Mouse (Mus musculus) frontal cortex, postnatal 36 days (tissue): ENCODE results near the gene Plac1.

Experiments used
- DNase-seq, 2 experiments: peaks; one replicate each; pipeline ENCODE4 v3.0.0; 2022; ENCODE audit warnings: low spot score in 2 of 2

Plac1 gene

DNA sequence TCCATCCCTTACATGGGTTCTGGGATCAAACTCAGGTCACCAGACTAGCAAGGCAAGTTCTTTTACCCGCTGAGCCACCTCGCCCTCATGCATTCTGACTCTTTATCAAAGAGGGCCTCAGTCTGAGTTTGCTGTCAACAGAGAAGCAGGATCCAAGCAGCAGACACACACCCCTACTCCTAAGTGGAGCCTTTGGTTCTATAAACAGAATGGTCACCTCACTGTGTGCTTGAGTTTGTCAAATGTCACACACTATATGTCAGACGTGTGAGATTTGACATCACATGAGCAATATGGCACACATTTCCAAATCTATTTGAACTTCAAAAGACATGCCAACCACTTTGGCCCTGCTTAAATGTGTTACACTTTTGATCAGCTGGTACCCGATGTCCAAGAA is 42.2 kb downstream of the Plac1 start:
- DNase-seq = no peak

DNA sequence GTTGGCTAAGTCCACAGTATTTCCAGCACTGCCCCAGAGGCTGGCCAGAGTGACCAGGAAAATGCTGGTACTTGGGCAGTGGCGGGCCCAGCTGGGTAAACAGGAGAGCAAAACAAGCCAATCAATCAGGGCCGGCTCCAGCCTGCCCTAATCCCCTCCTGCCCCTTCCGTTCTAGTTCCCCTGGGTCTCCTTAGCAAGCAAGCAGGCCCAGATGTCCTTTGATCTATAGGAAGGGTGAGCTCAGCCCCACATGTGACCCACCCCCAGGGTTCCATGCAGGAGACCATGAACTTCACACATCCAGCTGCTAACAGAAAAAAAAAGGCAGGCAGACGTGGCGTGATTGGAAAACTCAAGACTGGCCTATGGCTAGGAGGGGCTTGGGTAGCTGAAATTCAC is 43.5 kb downstream of the Plac1 start:
- no peak for DNase-seq

DNA sequence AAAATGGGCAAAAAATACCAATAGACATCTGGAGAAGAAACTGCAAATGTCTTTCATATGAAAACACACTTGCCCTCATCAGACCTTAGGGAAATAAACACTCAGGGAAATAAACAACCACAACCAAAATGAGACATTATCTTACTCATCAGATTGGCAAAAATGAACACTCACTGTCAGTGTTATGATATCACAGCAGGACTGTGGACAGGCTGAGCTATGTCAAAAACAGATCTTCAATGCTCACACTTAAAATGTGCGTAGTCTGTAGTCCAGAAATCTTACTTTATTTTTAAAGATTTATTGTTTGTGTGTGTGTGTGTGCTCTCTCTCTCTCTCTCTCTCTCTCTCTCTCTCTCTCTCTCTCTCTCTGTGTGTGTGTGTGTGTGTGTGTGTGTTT is 51.2 kb downstream of the Plac1 start:
- DNase-seq = no peak

DNA sequence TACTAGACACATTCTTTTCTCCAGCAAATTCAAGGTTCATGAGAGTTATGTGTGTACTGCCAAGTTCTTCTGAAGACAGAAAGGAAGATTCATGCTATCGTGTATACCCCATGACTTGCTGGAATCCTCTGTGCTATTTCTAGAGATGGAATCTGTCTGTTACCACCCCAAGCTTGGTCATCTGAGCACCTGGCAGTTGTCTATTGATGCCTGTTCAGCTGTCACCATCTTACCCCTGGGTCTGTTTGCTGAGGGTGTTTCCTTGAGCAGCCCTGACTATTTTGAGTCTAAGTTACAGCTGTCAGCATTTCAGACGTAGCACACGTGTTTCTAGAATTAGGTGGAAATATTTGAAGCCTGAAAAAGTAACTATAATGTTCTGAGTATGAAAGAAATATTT is 60.1 kb downstream of the Plac1 start:
- no peak for DNase-seq

DNA sequence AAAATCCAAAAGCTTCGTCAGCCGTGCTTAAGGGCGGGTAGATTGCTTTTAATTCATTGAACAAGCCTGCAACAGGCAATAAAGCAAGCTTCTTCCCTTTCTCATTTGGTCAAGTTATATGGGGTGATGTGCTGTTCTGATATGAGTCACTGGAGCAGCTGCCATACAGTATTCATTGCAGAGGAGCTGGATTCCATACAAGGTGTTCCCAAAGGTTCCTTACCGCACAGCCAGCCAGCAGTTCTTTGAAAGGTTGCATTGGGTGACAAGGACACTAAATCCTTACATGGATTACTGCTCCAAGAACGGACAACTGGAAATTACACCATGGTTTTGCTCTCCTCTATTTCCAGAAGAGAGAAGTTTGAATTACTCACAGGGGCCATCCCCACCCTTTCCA is 63.6 kb downstream of the Plac1 start:
- DNase-seq = no peak

DNA sequence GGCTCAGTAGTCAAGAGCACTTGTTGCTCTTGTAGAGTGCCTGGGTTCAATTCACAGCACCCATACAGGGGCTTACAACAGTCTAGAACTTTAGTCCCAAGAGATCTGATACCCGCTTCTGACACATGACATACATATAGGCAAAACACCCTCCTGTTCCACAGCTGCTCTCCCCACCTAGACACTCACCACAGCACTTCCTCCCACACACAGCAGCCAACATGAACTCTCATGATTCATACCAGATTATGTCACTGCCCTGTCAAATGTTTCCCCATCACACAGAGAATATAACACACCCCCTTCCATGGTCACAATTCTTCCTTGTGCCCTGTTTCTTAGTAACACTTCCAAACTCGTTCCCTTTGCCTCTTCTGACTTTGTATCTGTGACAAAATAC is 71.3 kb downstream of the Plac1 start:
- no peak for DNase-seq

DNA sequence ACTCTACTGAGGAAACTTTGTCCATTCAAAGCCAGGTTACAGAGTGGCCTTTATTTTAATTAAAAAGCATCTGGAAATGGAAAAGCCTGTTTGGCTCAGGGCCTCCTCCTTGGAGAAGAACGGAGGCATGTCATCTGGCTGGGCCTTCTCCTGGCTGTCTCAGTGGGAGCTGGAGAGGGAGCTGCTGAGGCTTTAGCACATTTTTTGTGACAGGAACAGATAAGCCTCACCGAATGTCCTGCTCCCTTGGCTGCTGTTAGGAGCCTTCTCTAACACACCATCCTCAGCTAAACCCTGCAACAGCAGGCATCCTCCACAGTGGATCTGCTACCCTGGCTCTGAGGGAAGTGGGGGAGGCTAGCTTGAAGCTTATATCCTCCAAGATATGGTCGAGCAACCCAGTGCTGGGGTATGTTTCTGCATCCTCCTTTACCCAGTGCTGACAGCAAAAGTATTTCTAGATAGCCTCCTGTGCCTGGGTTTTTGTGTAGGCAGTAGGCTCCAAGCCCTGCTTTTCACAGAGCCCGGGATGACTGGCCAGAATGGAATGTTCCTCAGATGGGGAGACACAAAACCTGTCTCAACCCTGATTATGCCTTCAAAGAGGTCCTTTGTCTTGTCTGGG is 72.9 kb downstream of the Plac1 start:
- peak in 1 of 2 experiments; percentile 1 for DNase-seq

DNA sequence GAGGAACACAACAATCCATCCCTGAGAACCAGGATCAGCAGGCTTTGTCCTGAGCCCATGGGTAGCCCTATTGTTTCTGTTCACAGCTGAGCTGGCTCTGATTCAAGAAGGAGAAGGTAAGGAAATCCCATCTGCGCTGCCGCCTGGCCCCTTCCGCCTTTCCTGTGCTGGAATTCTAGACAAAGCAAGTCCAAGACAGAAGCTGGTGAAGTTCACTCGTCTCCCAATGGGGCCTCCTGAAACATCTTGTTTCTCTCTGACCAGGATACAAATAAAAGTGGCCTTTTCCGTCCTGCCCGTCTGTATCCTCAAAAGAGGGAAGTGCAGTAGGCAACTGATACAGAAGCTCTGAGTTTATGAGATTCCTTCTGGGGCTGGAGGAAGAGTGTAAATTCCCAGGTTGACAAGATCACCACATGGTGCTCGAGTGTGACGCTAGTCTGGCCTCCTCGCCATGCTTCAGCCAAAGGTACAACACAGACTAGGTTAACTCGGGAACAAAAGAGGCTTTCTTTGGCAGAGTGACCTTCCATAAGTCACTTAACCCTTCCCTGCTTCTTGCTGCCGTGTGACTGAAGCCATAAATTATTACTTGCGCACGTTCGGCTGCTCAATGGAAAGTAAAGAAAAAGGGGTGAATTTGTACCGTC is 73.5 kb downstream of the Plac1 start:
- DNase-seq = no peak

DNA sequence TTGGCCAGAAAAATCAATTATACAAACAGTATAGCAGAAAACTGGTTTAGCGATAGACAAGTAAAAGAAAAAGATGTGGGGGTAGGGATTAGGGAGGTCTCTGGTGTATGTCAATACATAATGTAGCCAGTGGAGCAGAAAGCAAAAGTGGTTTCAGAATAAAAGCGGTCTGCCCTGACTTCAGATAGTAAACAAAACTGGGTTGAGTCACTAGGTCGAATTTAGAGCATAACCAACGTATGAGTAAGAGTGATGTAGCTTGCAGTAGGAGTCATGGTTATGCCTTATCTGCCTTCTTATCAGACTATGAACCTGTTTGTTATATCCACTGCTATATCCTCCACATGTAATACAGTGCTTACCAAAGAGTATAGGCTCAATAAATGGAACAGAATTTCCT is 77.3 kb downstream of the Plac1 start:
- DNase-seq = no peak

DNA sequence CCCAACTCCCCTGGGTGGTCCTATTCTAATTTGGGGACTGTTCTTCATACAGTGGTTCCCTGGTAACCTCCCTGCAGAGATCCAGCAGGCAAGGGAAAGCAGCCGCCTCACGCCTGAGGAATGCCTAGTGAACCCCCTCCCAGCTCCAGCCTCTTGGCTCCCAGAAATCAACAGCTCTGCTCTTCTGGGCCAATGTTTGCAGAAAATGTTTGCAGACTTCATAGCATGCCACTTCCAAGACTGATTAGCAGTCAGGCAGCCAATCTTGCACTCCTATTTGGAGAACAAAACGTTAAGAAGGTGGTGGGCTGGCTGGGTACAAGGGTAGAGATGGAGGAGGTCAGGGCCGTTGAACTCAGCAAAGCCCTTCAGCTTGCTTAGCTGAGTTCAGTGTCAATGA is 78.3 kb downstream of the Plac1 start:
- no peak for DNase-seq

DNA sequence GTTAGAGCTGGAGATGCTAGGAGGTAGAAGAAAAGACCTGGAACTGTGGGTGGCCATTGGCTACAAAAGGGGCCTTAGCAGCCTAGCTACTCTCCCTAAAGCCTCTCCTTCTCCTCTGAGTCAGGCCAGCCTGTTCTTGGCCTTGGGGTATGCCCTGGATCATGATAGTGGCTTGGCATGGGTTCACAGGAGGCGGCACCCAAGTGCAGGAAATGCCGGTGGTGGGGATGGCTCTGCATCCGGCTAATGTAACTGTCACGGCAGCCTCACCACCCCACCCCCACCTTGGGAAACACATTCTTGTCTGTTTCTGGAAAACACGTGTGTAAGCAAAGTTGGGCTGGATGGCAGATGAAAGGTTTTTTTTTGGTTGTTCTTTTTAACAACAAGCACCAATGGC is 78.8 kb downstream of the Plac1 start:
- no peak for DNase-seq

DNA sequence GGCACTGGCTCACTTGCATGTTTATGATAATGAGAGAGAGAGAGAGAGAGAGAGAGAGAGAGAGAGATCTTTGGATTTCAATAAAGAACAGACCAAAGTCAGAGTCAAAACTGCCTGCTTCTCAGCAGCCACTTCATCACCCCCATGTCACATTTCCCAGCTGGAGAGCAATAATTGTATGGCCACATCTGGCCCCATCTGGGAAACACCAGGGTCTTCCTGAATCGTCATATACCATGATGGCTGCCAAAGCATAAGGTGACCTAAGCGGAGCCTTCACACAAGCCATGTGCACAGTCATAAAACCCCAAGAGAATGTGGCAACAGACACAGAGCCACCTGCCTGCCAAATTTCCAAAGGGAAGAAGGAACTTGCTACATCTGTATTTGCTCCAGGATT is 91.9 kb downstream of the Plac1 start:
- no peak for DNase-seq

DNA sequence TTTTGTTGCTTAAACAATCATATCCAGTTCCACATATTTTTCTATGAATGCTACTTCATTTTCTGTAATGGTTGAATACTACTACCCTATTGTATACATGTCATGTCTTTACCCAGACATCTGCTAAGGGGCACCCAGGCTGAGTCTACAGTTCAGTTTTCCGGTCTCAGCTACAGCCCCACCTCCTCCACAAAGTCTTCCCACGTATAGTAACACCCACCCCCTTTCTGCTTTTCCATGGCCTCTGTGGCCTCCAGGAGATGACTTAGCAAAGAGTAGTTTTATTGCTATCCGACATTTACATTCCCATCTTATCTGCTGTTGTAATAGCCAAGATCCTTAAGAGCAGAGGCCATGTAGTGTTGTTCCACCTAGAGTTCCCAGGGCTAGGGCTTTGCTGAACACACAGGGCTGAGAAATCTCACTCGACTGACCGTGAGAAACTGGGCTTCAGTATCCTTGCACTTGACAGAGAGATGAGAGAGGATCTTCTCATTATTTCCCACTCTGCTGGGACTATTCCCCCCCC is 93.5 kb downstream of the Plac1 start:
- no peak for DNase-seq

DNA sequence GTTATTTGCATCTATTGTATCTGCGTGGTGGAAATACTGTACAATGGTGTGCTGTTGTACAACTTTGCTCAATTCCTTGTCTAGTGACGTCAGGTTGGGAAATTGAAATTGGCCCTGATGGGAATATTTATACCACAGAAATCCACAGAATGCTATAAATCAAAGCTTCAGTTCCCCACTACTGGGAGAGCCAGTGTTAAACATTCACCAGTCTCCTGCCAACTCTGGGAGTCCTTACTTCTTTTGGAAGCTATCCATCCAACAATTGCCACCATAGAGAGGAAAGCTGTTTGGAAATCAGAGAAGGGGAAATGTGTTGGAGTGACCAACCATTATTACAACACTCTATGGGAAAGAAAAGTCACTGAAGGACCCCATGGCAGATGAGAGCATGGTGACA is 100.3 kb downstream of the Plac1 start:
- DNase-seq = no peak

DNA sequence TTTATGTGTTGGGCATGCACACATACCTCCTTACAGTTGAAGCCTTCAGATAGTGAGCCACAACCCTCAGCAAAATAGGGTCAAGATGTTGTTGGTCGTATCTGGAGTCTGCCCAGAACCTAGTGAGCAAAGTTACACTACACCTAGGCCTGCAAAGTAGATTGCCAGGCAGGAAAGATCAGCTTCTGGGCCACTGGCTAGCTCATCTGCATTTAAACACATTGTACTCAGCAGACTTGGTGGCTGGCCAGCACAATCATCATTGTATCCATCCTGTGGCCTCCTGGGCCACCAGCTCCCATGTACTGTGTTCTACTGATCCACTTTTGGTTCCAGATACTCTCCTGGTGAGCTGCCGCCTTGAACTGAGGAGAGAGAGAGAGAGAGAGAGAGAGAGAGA is 102.8 kb downstream of the Plac1 start:
- no peak for DNase-seq

DNA sequence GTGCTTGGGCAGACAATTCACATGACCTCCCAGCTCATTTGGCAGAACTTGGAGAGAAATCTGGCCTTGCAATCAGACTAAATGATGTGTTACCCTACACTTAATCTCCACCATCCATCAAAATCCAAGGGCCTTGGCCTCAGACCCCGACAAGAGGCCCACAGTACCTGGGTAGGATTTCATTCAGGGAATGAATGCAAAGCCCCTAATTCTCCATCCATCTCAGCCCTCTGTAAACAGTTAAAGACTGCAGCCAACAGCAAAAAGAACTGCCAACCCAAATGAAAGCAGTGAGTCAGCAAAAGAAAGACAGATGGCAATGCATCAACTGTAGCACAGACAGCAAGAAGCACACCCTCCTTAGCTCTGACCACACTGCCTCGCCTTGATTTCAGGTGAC is 110.4 kb downstream of the Plac1 start:
- no peak for DNase-seq

DNA sequence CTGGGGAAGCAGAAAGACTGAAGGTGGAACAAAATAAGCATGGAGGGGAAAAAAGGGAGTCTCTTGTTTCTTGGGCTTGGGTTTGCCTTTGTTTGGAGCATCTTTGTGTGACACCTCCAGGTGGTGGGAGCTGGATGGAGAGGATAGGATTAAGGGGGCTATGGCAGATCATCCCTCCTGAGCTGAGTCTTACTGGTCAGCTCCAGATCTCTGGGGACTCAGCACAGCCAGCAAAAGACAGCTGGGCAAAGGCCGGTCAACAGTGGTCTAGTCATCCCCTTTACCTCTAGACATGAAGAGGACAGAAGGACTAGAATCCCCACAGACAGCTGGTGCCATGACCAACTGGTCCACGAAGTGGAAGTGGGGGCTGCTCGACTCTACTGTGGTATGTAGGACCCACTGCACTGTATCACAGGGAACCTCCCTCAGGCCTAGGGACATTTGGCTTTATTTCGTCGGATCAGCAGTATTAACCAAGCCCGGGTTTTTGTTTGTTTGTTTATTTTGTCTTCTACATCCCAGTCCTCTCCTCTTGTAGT is 113.3 kb downstream of the Plac1 start:
- DNase-seq = no peak

DNA sequence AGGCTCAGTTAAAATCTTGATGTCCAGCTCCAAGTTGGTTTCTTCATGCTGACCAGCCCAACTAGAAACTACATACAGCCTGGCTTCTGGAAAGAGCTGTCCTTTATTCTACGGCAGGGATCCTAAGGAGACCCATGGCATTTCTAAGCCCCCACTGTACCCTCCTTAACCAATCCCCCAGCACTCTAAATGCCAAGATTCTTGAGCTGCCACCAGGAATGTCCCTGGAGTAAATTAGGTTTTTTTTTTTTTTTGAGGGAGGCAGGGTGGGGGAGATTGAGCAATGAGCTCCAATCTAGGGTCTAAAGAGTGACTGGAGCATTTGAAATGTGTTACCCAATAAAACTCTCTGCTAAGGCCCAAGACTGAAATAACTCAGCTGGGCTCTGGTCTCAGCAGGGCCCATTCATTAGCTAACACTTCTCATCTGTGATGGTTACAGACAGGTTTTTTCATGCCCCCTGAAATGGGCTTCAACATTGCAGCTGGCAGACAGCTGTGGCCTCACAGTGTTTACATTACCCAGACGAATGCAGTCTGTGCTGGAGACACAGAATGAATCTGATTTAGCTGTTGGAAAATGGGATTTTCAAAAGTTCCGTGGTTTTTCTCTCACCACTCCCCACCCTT is 114.0 kb downstream of the Plac1 start:
- DNase-seq = no peak

DNA sequence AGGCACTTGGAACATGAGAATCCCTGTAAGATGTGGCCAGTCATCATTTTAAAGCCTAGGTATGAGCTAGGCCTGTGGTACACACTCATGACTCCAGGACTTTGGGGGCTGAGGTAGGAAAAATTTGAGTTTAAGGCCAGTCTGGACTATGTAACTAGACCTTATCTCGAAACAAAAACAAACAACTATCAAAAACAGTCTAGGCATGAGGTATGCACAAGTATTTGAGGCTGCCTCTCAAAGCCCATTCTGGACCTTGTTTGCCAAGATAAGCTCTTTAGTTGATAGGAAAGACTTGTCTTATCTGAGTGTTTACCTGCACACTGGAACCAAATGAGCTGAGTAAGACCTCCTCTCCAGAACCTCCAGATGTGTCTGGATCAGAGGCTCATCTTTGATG is 116.3 kb downstream of the Plac1 start:
- no peak for DNase-seq

DNA sequence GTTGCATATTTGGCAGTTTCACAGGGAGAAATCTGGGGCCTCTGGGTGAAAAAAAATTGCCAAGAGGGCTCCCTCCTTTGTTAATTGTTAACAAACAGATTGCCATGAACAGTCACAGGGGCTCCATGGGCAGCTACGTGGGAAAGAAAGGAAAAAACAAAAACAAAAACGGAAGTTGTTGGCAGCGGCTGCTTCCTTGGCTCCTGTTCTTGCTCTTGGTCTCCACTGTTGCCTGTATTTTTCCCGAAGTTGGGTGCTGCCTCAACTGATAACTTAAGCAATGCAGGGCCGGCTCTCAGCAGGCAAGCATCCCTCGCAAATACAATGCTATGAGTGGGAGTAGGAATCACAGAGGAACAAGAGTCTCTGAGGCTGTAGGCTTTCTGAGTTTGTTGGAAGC is 121.3 kb downstream of the Plac1 start:
- DNase-seq = peak in 1 of 2 experiments; percentile 1

DNA sequence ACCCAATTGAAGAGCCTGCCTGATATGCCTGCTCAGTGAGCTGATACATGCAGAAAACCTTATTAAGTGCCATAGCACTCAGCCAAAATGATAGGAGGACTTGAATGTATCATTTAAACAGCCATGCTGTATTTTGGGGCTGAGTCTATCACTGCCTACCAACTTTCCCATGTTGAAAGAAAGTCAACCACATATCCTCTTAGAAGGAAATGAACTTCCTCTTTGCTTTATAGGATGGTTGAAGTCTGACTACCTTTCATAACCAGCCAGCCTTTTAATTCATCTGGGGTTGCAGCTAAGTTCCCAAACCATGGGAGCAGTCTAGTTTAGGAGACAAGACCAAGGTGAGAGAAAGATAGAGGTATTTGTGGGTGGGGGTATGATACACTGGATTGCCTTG is 121.9 kb downstream of the Plac1 start:
- no peak for DNase-seq

DNA sequence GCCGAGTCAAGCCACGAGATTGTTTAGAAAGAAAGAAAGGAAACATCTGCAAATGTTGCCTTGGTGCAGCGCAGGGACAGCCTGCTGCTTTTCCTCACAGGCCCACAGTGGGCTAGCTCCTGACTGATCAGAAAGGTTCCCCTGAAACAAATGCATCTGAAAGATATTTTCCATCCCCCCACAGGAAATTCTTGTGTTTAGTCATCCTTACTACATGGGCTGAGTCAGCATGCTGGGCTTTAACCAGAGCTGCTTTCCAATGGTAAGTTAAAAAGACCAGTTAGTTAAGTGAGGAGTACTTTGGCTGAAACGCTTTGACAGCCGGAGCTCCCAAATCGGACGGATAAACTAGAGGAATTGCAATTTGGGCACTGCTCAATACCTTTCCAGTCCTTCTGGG is 124.9 kb downstream of the Plac1 start:
- DNase-seq = no peak

DNA sequence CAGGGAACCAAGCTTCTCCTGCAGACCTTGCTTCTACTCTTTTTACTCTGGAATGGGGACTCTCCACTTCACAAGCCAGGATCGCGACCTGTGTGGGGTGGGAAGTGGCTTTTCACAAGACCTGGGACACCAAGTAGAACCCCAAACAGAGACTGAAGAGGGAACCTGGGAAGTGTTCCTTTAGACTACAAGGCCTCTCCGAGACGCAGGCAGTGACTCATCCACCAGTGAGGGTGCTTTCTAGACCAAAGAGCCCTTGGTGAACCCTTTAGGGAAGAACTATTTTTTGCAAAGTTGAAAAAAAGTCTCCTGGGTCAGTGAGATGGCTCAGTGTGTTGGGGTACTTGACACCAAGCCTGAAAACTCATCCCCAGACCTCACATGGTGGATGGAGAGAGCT is 129.8 kb downstream of the Plac1 start:
- no peak for DNase-seq
